Mouse (Mus musculus) erythroblast, embryonic 14.5 days (primary cell): ENCODE results near the gene Llcfc1.

Experiments used
- GATA1 ChIP-seq: IDR thresholded peaks from 2 replicates; pipeline ENCODE4 v1.6.1; 2012; ENCODE audit warnings: low read length, inconsistent platforms, mixed read lengths
- TAL1 ChIP-seq: IDR thresholded peaks from 3 replicates; pipeline ENCODE4 v1.6.1; 2012; ENCODE audit warnings: low read length, inconsistent platforms, mixed read lengths

GRCm38 (mm10) chr6:41654648-41655047 is 29.6 kb upstream of the Llcfc1 start:
- TF ChIP-seq TAL1 (no peak), GATA1 (no peak)
